Mouse (Mus musculus) gastrocnemius, adult 8-10 months (tissue): ENCODE measurements around the gene 1700029F12Rik. TPM values are rescaled to one million over a fixed set of nuclear protein-coding genes. Genes with fewer than 3 reads are reported as not detected.

ENCODE experiments used
- DNase-seq, 2 experiments: peaks; one replicate each; pipeline ENCODE4 v3.0.0; 2022; ENCODE audit warnings: low spot score in 2 of 2
- total RNA-seq, 4 experiments: library from RNA; stranded (reverse); gene quantifications; 2 replicates each; pipeline ENCODE4 v1.2.4; 2022

The 1700029F12Rik gene
- total RNA-seq, 4 experiments from 2014 or later = not detected

GRCm38 (mm10) chr13:96973318-96973717 is 60.8 kb downstream of the 1700029F12Rik start:
- DNase-seq = no peak

Other genes with a start within 250 kb of the 1700029F12Rik start
- under 1 TPM in 1 of 4 experiments, not detected in 3; 0.05 TPM for gene Gcnt4, start 109.7 kb downstream of the 1700029F12Rik start, total RNA-seq
- gene Fam169a, start 32.9 kb upstream of the 1700029F12Rik start, total RNA-seq = under 1 TPM in 1 of 4 experiments, not detected in 3; 0.12 TPM
- gene Gm6169, start 64.9 kb upstream of the 1700029F12Rik start, total RNA-seq = 1 to 10 TPM in 2 of 4 experiments, under 1 TPM in 1, not detected in 1; 0.31 to 8.1 (median 5.0) TPM
- gene Gfm2, start 103.6 kb upstream of the 1700029F12Rik start, total RNA-seq = 10 to 100 TPM; 46.6 to 53.9 (median 51.7) TPM
- 10 to 100 TPM; 32.5 to 42.2 (median 36.2) TPM for gene Nsa2, start 103.6 kb upstream of the 1700029F12Rik start, total RNA-seq
- gene Hexb, start 164.0 kb upstream of the 1700029F12Rik start, total RNA-seq = 1 to 10 TPM; 5.4 to 7.3 (median 6.4) TPM
- 1 to 10 TPM in 2 of 4 experiments, under 1 TPM in 2; 0.90 to 2.6 (median 1.1) TPM for gene Enc1, start 206.7 kb upstream of the 1700029F12Rik start, total RNA-seq